Mouse (Mus musculus): ENCODE measurements around the gene Gm11639. TPM values are rescaled to one million over a fixed set of nuclear protein-coding genes. Genes with fewer than 3 reads are reported as not detected.
"Not testable (repeated sequence)": the region's sequence is repeated elsewhere in the genome, so short reads cannot be mapped to it uniquely, and the experiment has no call there.

Gene Gm11639
- polyA plus RNA-seq, 1 experiment from 2014 or later = 0.20 TPM

DNA sequence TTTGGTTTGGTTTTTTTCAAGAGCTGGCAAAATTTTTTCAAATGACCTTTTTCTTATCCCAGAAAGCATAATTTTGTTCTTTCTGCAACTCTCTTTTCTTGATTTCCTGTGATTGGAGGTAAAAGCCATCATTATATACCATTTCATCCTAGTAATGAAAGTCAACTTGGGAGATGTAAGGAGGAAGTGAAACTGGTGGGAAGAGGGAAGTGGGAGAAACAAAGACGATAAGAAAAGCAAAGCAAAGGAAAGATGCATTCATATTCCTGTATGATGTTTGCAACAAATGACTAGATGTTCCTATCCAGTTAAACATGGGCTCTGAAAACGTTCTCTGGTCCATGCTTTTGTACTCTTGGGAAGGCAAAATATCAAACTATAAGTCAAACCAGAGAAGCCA, 323.7 kb downstream of the Gm11639 start:
- 67% methylated on average over 2 of the region's 2 CpGs for WGBS
- Histone ChIP-seq H3K4me3 (replicated peaks; ENCODE audit: low read length) (no peak overlapping the region), H3K9me3 (ENCODE audit: control insufficient read depth, low read length) (no peaks in the 10 kb centered on the region), H3K27me3 (replicated peaks; ENCODE audit: control insufficient read depth, insufficient read depth, low read length) (no peaks in the 10 kb centered on the region), H3K36me3 (ENCODE audit: control insufficient read depth, insufficient read depth) (no peaks in the 10 kb centered on the region), H3K4me2 (ENCODE audit: low read length) (no peak overlapping the region), H3K4me1 (replicated peaks; ENCODE audit: control insufficient read depth, insufficient read depth, low read length) (no peaks in the 10 kb centered on the region), H3K9ac (replicated peaks; ENCODE audit: low read depth, low read length) (no peak overlapping the region), H3K27ac (ENCODE audit: low read length) (no peak overlapping the region)
- no peak for ATAC-seq

- Histone ChIP-seq H3K4me2 (ENCODE audit: low read length) (no peak overlapping the region), H3K9me3 (ENCODE audit: control insufficient read depth, low read length) (no peaks in the 10 kb centered on the region), H3K4me3 (replicated peaks; ENCODE audit: low read length) (no peak overlapping the region), H3K9ac (replicated peaks; ENCODE audit: low read depth, low read length) (no peak overlapping the region), H3K36me3 (ENCODE audit: control insufficient read depth, insufficient read depth) (no peaks in the 10 kb centered on the region), H3K27me3 (replicated peaks; ENCODE audit: control insufficient read depth, insufficient read depth, low read length) (no peaks in the 10 kb centered on the region), H3K27ac (ENCODE audit: low read length) (no peak overlapping the region), H3K4me1 (replicated peaks; ENCODE audit: control insufficient read depth, insufficient read depth, low read length) (no peaks in the 10 kb centered on the region)
- WGBS = 79% methylated on average over 7 of the region's 7 CpGs
- ATAC-seq = no peak
These were observed 335.6 kb downstream of the Gm11639 start for GRCm38 (mm10) chr11:105021071-105021470.

- Histone ChIP-seq H3K27ac (ENCODE audit: low read length) (no peak overlapping the region), H3K9ac (replicated peaks; ENCODE audit: low read depth, low read length) (no peak overlapping the region), H3K36me3 (ENCODE audit: control insufficient read depth, insufficient read depth) (no peaks in the 10 kb centered on the region), H3K9me3 (ENCODE audit: control insufficient read depth, low read length) (no peaks in the 10 kb centered on the region), H3K4me3 (replicated peaks; ENCODE audit: low read length) (no peak overlapping the region), H3K4me2 (ENCODE audit: low read length) (no peak overlapping the region), H3K27me3 (replicated peaks; ENCODE audit: control insufficient read depth, insufficient read depth, low read length) (no peaks in the 10 kb centered on the region), H3K4me1 (replicated peaks; ENCODE audit: control insufficient read depth, insufficient read depth, low read length) (no peaks in the 10 kb centered on the region)
- 71% methylated on average over 6 of the region's 6 CpGs for WGBS
- ATAC-seq = no peak
These were observed 343.3 kb downstream of the Gm11639 start for GRCm38 (mm10) chr11:105028744-105029348.

- Histone ChIP-seq H3K27me3 (replicated peaks; ENCODE audit: control insufficient read depth, insufficient read depth, low read length) (no peaks in the 10 kb centered on the region), H3K4me3 (replicated peaks; ENCODE audit: low read length) (no peak overlapping the region), H3K4me2 (ENCODE audit: low read length) (no peak overlapping the region), H3K4me1 (replicated peaks; ENCODE audit: control insufficient read depth, insufficient read depth, low read length) (no peaks in the 10 kb centered on the region), H3K36me3 (ENCODE audit: control insufficient read depth, insufficient read depth) (no peaks in the 10 kb centered on the region), H3K9ac (replicated peaks; ENCODE audit: low read depth, low read length) (no peak overlapping the region), H3K9me3 (ENCODE audit: control insufficient read depth, low read length) (no peaks in the 10 kb centered on the region), H3K27ac (ENCODE audit: low read length) (no peak overlapping the region)
- 88% methylated on average over 8 of the region's 8 CpGs for WGBS
- no peak for ATAC-seq
These were observed 344.0 kb downstream of the Gm11639 start for GRCm38 (mm10) chr11:105029525-105029924.

GRCm38 (mm10) chr11:105030229-105030628, 344.7 kb downstream of the Gm11639 start:
- no peak overlapping the region for H3K9ac ChIP-seq (replicated peaks; ENCODE audit: low read depth, low read length)
- no peaks in the 10 kb centered on the region for H3K4me1 ChIP-seq (replicated peaks; ENCODE audit: control insufficient read depth, insufficient read depth, low read length)
- WGBS = 84% methylated on average over 6 of the region's 6 CpGs
- no peak overlapping the region for H3K4me3 ChIP-seq (replicated peaks; ENCODE audit: low read length)
- no peaks in the 10 kb centered on the region for H3K27me3 ChIP-seq (replicated peaks; ENCODE audit: control insufficient read depth, insufficient read depth, low read length)
- no peak overlapping the region for H3K4me2 ChIP-seq (ENCODE audit: low read length)
- H3K9me3 ChIP-seq (ENCODE audit: control insufficient read depth, low read length) = no peaks in the 10 kb centered on the region
- no peak for ATAC-seq
- no peak overlapping the region for H3K27ac ChIP-seq (ENCODE audit: low read length)
- no peaks in the 10 kb centered on the region for H3K36me3 ChIP-seq (ENCODE audit: control insufficient read depth, insufficient read depth)

DNA sequence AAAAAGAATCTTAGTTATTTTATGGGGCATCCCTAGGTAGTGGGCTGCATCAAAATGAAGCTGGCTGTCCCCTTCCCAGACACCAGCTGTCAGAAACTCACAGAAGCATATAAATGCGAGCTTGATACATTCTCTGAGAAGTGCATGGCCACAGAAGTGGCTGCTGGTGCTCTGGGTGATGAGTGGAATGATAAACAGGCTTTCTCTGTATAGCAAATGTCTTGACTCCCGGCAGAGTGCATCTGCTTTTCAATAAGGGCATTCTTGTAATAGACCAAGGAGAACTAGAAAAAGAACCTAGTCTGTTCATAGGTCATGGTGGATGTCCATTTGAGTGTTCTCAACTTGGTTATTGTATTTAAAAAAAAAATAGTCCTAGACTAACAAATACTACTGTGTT, 345.6 kb downstream of the Gm11639 start:
- 54% methylated on average over 2 of the region's 2 CpGs for WGBS
- Histone ChIP-seq H3K27me3 (replicated peaks; ENCODE audit: control insufficient read depth, insufficient read depth, low read length) (no peaks in the 10 kb centered on the region), H3K36me3 (ENCODE audit: control insufficient read depth, insufficient read depth) (no peaks in the 10 kb centered on the region), H3K4me2 (ENCODE audit: low read length) (no peak overlapping the region), H3K4me3 (replicated peaks; ENCODE audit: low read length) (no peak overlapping the region), H3K9ac (replicated peaks; ENCODE audit: low read depth, low read length) (no peak overlapping the region), H3K9me3 (ENCODE audit: control insufficient read depth, low read length) (no peaks in the 10 kb centered on the region), H3K27ac (ENCODE audit: low read length) (no peak overlapping the region), H3K4me1 (replicated peaks; ENCODE audit: control insufficient read depth, insufficient read depth, low read length) (no peaks in the 10 kb centered on the region)
- no peak for ATAC-seq

GRCm38 (mm10) chr11:105035081-105035480, 349.6 kb downstream of the Gm11639 start:
- Histone ChIP-seq H3K4me1 (replicated peaks; ENCODE audit: control insufficient read depth, insufficient read depth, low read length) (no peaks in the 10 kb centered on the region), H3K9ac (replicated peaks; ENCODE audit: low read depth, low read length) (no peak overlapping the region), H3K27ac (ENCODE audit: low read length) (no peak overlapping the region), H3K9me3 (ENCODE audit: control insufficient read depth, low read length) (no peaks in the 10 kb centered on the region), H3K36me3 (ENCODE audit: control insufficient read depth, insufficient read depth) (no peaks in the 10 kb centered on the region), H3K27me3 (replicated peaks; ENCODE audit: control insufficient read depth, insufficient read depth, low read length) (no peaks in the 10 kb centered on the region), H3K4me2 (ENCODE audit: low read length) (no peak overlapping the region), H3K4me3 (replicated peaks; ENCODE audit: low read length) (no peak overlapping the region)
- WGBS = 90% methylated on average over 1 of the region's 1 CpGs
- no peak for ATAC-seq

DNA sequence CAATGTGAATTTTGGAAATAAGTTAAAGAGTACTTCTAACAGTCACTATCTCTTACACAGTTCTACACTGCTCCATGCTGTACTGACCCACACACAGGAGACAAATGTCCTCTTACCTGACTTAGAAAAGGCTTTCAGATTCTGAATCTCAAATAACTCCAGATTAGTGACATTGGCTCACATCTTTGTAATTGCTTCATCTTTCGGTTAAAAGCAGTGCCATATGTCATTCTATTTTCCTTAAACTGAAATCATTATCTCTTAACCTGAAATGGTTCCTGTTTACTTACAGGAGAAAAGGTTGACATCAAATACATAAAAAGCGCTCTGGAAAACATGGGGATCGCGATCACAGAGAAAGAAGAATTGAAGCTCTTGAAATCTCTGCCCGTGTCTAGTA, 377.8 kb downstream of the Gm11639 start, which contains the start of gene Efcab3:
TSS of gene Efcab3 (plus strand) at position 301 of the 400 bp plus-strand sequence.
- H3K9ac ChIP-seq (replicated peaks; ENCODE audit: low read depth, low read length) = no peak within 1 kb of the TSS
- no peak within 1 kb of the TSS for H3K4me2 ChIP-seq (ENCODE audit: low read length)
- no peaks in the 10 kb centered on the region for H3K9me3 ChIP-seq (ENCODE audit: control insufficient read depth, low read length)
- H3K4me3 ChIP-seq (replicated peaks; ENCODE audit: low read length) = no peak within 1 kb of the TSS
- ATAC-seq = no peak
- 93% methylated on average over 5 of the region's 5 CpGs for WGBS
- H3K27me3 ChIP-seq (replicated peaks; ENCODE audit: control insufficient read depth, insufficient read depth, low read length) = no peaks in the 10 kb centered on the region
- H3K27ac ChIP-seq (ENCODE audit: low read length) = no peak within 1 kb of the TSS
- H3K4me1 ChIP-seq (replicated peaks; ENCODE audit: control insufficient read depth, insufficient read depth, low read length) = no peaks in the 10 kb centered on the region
- H3K36me3 ChIP-seq (ENCODE audit: control insufficient read depth, insufficient read depth) = no peaks in the 10 kb centered on the region

DNA sequence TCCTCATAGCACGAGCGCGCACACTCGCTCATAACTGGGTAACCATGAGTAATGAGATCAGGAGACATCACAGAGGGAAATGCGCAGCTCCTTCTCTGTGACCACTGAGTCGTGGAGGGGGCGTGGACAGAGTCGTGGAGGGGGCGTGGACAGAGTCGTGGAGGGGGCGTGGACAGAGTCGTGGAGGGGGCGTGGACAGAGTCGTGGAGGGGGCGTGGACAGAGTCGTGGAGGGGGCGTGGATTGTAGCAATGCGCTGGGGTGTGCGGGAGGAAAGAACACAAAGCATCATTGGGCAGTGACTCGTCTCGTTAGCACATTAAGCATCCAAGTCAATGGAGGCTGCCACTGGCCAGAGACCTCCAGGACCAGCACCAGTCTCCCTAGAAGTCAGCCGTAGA, 426.9 kb downstream of the Gm11639 start:
- not testable (repeated sequence) for H3K36me3 ChIP-seq (ENCODE audit: control insufficient read depth, insufficient read depth); H3K4me3 ChIP-seq (replicated peaks; ENCODE audit: low read length); ATAC-seq; H3K27ac ChIP-seq (ENCODE audit: low read length); H3K9me3 ChIP-seq (ENCODE audit: control insufficient read depth, low read length); H3K4me1 ChIP-seq (replicated peaks; ENCODE audit: control insufficient read depth, insufficient read depth, low read length); H3K27me3 ChIP-seq (replicated peaks; ENCODE audit: control insufficient read depth, insufficient read depth, low read length); H3K9ac ChIP-seq (replicated peaks; ENCODE audit: low read depth, low read length); H3K4me2 ChIP-seq (ENCODE audit: low read length)
- WGBS = 77% methylated on average over 18 of the region's 22 CpGs

DNA sequence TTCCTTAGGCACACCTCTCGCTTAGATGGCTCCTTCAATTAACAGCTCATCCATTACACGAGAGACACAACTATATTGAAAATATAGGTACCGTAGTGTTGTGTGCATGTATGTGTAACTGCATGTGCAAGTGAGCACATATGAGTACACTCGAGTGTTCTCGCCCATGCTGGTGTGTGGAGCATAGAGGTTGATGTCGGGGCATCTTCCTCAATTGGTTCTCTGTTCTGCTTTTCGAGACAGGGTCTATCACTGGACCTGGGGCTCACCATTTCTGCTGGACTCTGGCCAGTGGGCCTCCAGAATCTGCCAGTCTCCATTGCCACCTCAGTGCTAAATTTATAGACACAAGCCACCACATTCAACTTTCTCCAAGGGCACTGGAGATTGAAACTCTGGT, 432.3 kb downstream of the Gm11639 start:
- Histone ChIP-seq H3K4me2 (ENCODE audit: low read length) (no peak overlapping the region), H3K27ac (ENCODE audit: low read length) (no peak overlapping the region), H3K4me3 (replicated peaks; ENCODE audit: low read length) (no peak overlapping the region), H3K9me3 (ENCODE audit: control insufficient read depth, low read length) (no peaks in the 10 kb centered on the region), H3K27me3 (replicated peaks; ENCODE audit: control insufficient read depth, insufficient read depth, low read length) (no peaks in the 10 kb centered on the region), H3K9ac (replicated peaks; ENCODE audit: low read depth, low read length) (no peak overlapping the region), H3K4me1 (replicated peaks; ENCODE audit: control insufficient read depth, insufficient read depth, low read length) (no peaks in the 10 kb centered on the region), H3K36me3 (ENCODE audit: control insufficient read depth, insufficient read depth) (no peaks in the 10 kb centered on the region)
- ATAC-seq = no peak
- 91% methylated on average over 7 of the region's 7 CpGs for WGBS

Data from forebrain, embryonic 16.5 days (tissue).